Mouse (Mus musculus): ENCODE data around the gene Acbd4. TPM values are rescaled to one million over a fixed set of nuclear protein-coding genes. Genes with fewer than 3 reads are reported as not detected.

The Acbd4 gene
- 28.6 and 36.7 TPM in 2 replicates for polyA plus RNA-seq (2015; fragmentation: Nextera tagmentation; extraction: Ambion mirVana)

- Histone ChIP-seq H3K27ac (replicated peaks) (peak within 1 kb of the TSS; percentile 37), H3K36me3 (ENCODE audit: control insufficient read depth, insufficient read depth, low read length) (no peaks in the 10 kb centered on the region; the same call in 1 of the 2 replicates), H3K4me2 (replicated peaks; ENCODE audit: low read depth) (peak within 1 kb of the TSS; percentile 85), H3K9ac (ENCODE audit: low read length) (peak within 1 kb of the TSS; percentile 71), H3K4me3 (ENCODE audit: low read depth, low read length) (peak within 1 kb of the TSS; percentile 61), H3K4me1 (replicated peaks; ENCODE audit: control insufficient read depth, insufficient read depth) (peaks cover 5% of the 10 kb centered on the region), H3K9me3 (ENCODE audit: control insufficient read depth, low read length) (no peaks in the 10 kb centered on the region), H3K27me3 (ENCODE audit: control insufficient read depth, insufficient read depth, low read length) (no peaks in the 10 kb centered on the region)
- DNase-seq (ENCODE audit: low spot score) (peak; percentile 85), ATAC-seq (ENCODE audit: low FRiP score, low TSS enrichment) (peak; percentile 43)
- WGBS, result 0% methylated on average over 33 of the region's 34 CpGs
- TF ChIP-seq CTCF (IDR thresholded peaks at IDR 0.05; ENCODE audit: low read depth) (peak; percentile 17; the same call in 1 of the 2 replicates), EP300 (optimal IDR thresholded peaks at IDR 0.05) (no peak)
Observed at GRCm38 (mm10) chr11:103101481-103101865, at the start of gene Acbd4, which contains the start of gene Plcd3. Acbd4 (plus strand) TSS chr11:103101682. Plcd3 (minus strand) TSS chr11:103101658.

GRCm38 (mm10) chr11:103052078-103052477 is 49.4 kb upstream of the Acbd4 start:
- peaks cover 17% of the 10 kb centered on the region for H3K36me3 ChIP-seq (ENCODE audit: control insufficient read depth, insufficient read depth, low read length)
- TF ChIP-seq EP300 (optimal IDR thresholded peaks at IDR 0.05) (no peak), CTCF (IDR thresholded peaks at IDR 0.05; ENCODE audit: low read depth) (no peak)
- WGBS, result 87% methylated on average over 6 of the region's 6 CpGs

GRCm38 (mm10) chr11:103053191-103054076 is 48.0 kb upstream of the Acbd4 start:
- no peak overlapping the region for H3K4me3 ChIP-seq (ENCODE audit: low read depth, low read length)
- no peaks in the 10 kb centered on the region for H3K27me3 ChIP-seq (ENCODE audit: control insufficient read depth, insufficient read depth, low read length)
- ATAC-seq (ENCODE audit: low FRiP score, low TSS enrichment) (no peak), DNase-seq (ENCODE audit: low spot score) (no peak)
- WGBS, result 82% methylated on average over 18 of the region's 18 CpGs
- peaks cover 27% of the 10 kb centered on the region for H3K36me3 ChIP-seq (ENCODE audit: control insufficient read depth, insufficient read depth, low read length)
- no peak overlapping the region for H3K4me2 ChIP-seq (replicated peaks; ENCODE audit: low read depth)
- no peaks in the 10 kb centered on the region for H3K9me3 ChIP-seq (ENCODE audit: control insufficient read depth, low read length)
- H3K27ac ChIP-seq (replicated peaks), result peak overlapping the region; percentile 24; the same call in 1 of the 2 replicates
- no peaks in the 10 kb centered on the region for H3K4me1 ChIP-seq (replicated peaks; ENCODE audit: control insufficient read depth, insufficient read depth)
- TF ChIP-seq CTCF (IDR thresholded peaks at IDR 0.05; ENCODE audit: low read depth) (no peak), EP300 (optimal IDR thresholded peaks at IDR 0.05) (no peak)
- no peak overlapping the region for H3K9ac ChIP-seq (ENCODE audit: low read length)

More at GRCm38 (mm10) chr11:103052078-103052477, 49.4 kb upstream of the Acbd4 start:
- no peak for DNase-seq (ENCODE audit: low spot score)
- H3K4me1 ChIP-seq (replicated peaks; ENCODE audit: control insufficient read depth, insufficient read depth), result no peaks in the 10 kb centered on the region
- H3K9me3 ChIP-seq (ENCODE audit: control insufficient read depth, low read length), result no peaks in the 10 kb centered on the region
- H3K27me3 ChIP-seq (ENCODE audit: control insufficient read depth, insufficient read depth, low read length), result no peaks in the 10 kb centered on the region
- H3K9ac ChIP-seq (ENCODE audit: low read length), result no peak overlapping the region
- H3K4me2 ChIP-seq (replicated peaks; ENCODE audit: low read depth), result no peak overlapping the region
- H3K27ac ChIP-seq (replicated peaks), result no peak overlapping the region
- no peak for ATAC-seq (ENCODE audit: low FRiP score, low TSS enrichment)
- no peak overlapping the region for H3K4me3 ChIP-seq (ENCODE audit: low read depth, low read length)

- no peak overlapping the region for H3K4me3 ChIP-seq (ENCODE audit: low read depth, low read length)
- no peaks in the 10 kb centered on the region for H3K4me1 ChIP-seq (replicated peaks; ENCODE audit: control insufficient read depth, insufficient read depth)
- WGBS, result 45% methylated on average over 6 of the region's 6 CpGs
- TF ChIP-seq EP300 (optimal IDR thresholded peaks at IDR 0.05) (no peak), CTCF (IDR thresholded peaks at IDR 0.05; ENCODE audit: low read depth) (peak; percentile 91)
- H3K27me3 ChIP-seq (ENCODE audit: control insufficient read depth, insufficient read depth, low read length), result no peaks in the 10 kb centered on the region
- peaks cover 31% of the 10 kb centered on the region for H3K36me3 ChIP-seq (ENCODE audit: control insufficient read depth, insufficient read depth, low read length)
- peak; percentile 75 for DNase-seq (ENCODE audit: low spot score)
- no peak for ATAC-seq (ENCODE audit: low FRiP score, low TSS enrichment)
- no peak overlapping the region for H3K9ac ChIP-seq (ENCODE audit: low read length)
- H3K27ac ChIP-seq (replicated peaks), result no peak overlapping the region
- H3K9me3 ChIP-seq (ENCODE audit: control insufficient read depth, low read length), result no peaks in the 10 kb centered on the region
- H3K4me2 ChIP-seq (replicated peaks; ENCODE audit: low read depth), result no peak overlapping the region
Observed at GRCm38 (mm10) chr11:103054798-103055197, 46.7 kb upstream of the Acbd4 start.

- WGBS, result 94% methylated on average over 7 of the region's 7 CpGs
Observed at GRCm38 (mm10) chr11:103056636-103057035, 44.8 kb upstream of the Acbd4 start.

More at GRCm38 (mm10) chr11:103056636-103057035, 44.8 kb upstream of the Acbd4 start:
- DNase-seq (ENCODE audit: low spot score) (no peak), ATAC-seq (ENCODE audit: low FRiP score, low TSS enrichment) (peak; percentile 38; the same call in 1 of the 2 replicates)
- no peak for TF ChIP-seq CTCF (IDR thresholded peaks at IDR 0.05; ENCODE audit: low read depth)
- TF ChIP-seq EP300 (optimal IDR thresholded peaks at IDR 0.05), result no peak
- H3K27me3 ChIP-seq (ENCODE audit: control insufficient read depth, insufficient read depth, low read length), result no peaks in the 10 kb centered on the region
- H3K9ac ChIP-seq (ENCODE audit: low read length), result no peak overlapping the region
- H3K4me2 ChIP-seq (replicated peaks; ENCODE audit: low read depth), result no peak overlapping the region
- no peaks in the 10 kb centered on the region for H3K9me3 ChIP-seq (ENCODE audit: control insufficient read depth, low read length)
- peaks cover 33% of the 10 kb centered on the region for H3K36me3 ChIP-seq (ENCODE audit: control insufficient read depth, insufficient read depth, low read length)
- no peak overlapping the region for H3K4me3 ChIP-seq (ENCODE audit: low read depth, low read length)
- H3K27ac ChIP-seq (replicated peaks), result no peak overlapping the region
- H3K4me1 ChIP-seq (replicated peaks; ENCODE audit: control insufficient read depth, insufficient read depth), result no peaks in the 10 kb centered on the region

Data from stomach, postnatal 0 days (tissue).